Mouse (Mus musculus) spleen, embryonic (tissue): ENCODE measurements at regions not wholly inside any gene's neighbourhood (a gene's known extent, or its start where the extent isn't known, plus 50 kb on each side); places are given as distances from the start of the nearest gene placed in this dataset.

Experiments
- CTCF ChIA-PET: fragments of 350-600 bp; sonication (Branson Sonifier 250); formaldehyde crosslinking; loops from one replicate; lab custom pipeline; 2022; lab: Charles Lee

DNA sequence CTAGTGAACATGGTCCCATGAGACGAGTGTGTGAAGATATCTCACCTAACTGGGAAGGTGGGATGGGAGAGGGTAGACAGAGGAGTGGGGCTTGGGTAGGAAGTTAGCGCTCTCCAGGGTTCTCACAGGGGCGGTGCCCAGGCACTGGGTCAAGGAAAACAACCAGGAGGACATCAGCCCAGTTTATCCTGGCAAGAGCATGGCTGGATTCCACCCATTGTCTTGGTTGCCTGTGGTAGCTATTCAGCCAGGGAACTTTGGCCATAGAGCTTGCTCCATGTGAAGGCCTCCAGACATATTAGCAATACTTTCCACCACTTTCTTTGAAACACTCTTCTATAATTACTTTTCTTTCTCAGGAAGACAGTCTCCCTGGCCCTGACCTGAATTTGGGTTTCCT, 131.4 kb downstream of the 1700020N01Rik start:
- CTCF ChIA-PET, result no interaction called here

DNA sequence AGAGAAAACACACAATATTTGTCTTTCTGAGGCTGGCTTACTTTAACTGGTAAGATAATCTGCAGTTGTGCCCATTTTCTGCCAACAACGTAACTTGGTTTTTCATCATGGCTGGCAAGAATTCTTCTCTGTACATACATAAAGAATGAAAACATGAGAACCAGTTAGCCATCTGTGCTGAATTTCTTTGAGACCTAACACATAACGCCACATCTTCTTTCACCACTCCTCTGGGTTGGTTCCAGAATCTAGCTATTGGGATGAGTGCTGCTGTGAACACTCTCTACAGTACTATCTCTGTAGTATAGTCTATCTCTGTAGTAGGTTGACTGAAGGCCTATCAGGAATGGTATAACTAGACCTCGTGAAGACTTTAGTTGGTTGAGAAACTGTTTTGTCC, 132.1 kb downstream of the 1700020N01Rik start:
- CTCF ChIA-PET, result no interaction called here

DNA sequence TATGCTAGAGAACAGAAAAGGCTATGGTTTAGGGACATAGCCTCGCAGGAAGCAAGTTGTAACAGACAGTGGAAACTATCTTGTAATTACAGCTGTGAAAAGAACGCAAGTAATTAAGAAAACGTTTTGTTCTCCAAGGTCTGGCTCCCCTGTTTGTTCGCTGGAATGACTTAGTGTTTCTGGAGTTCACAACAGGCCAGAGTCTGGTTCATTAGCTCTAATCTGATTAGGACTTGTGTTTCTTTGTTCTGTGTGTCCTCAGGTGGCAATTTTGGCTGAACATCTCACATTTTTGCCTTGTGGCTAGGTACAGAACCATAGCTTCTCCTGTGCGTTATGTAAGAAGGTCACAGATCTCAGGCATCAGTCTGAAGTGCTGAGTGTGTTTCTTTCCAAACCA, 141.7 kb upstream of the Sgk1 start:
- CTCF ChIA-PET, result no interaction called here

DNA sequence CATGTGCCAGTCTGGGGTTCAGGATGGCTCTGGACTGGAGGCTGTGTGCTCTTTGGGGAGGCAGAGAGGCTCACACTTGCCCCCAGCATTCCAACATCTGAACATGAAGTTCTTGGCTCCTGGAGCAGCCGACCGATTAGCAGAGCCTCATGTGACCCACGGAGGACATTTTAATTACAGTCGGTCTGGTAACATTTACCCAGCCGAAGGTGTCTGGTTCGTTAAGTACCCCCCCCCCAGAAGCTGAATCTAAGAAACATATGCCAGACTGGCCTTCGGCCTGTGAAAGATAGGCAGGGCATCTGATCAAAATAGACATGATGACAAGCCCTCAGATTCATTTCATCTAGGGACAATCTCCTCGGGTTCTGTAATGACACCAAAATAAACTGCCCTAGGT, 140.4 kb upstream of the Sgk1 start:
- CTCF ChIA-PET, result interaction anchor here (0.6 kb wide), 2 partner anchors 227 to 1490 kb away, joined by 4 to 5 read pairs; no protein-coding TSS in a partner anchor

DNA sequence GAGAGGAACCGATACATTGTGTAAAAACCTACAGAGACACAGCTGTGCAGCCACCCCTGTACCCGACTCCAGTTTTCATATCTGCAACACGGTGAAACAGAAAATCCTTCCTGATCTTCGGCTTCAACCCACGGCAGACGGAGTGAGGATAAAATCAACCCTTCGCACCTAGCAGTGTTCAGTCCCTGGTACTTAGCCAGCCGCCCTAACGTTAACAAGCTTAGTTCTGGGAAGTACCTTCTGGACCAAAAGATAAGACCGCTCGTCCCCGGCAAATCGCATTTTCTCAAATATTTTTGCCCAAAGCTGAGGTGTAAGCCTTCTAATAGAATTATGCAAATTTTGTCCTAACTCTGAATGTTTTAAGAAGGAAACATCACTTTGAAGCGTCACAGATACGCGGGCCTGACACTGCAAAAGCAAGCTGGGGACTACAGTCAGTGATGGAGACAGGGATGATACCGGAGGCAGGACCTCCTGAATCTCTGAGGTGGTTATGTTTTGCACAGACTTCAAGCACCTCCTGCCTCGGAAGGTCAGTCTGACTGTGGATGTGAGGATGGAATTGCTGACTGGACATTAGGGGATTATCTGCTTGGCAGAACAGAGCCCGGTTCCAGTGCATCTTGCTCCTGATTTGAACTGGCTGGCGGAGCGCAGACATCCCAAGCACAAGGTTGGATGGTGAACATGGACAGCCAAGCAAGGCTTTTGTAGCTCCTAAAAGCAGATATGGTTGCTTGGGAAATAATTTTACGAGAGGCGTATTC, 139.8 kb upstream of the Sgk1 start:
- CTCF ChIA-PET, result interaction anchor here (0.6 kb wide), 2 partner anchors 226 to 1491 kb away, joined by 4 to 5 read pairs; no protein-coding TSS in a partner anchor

DNA sequence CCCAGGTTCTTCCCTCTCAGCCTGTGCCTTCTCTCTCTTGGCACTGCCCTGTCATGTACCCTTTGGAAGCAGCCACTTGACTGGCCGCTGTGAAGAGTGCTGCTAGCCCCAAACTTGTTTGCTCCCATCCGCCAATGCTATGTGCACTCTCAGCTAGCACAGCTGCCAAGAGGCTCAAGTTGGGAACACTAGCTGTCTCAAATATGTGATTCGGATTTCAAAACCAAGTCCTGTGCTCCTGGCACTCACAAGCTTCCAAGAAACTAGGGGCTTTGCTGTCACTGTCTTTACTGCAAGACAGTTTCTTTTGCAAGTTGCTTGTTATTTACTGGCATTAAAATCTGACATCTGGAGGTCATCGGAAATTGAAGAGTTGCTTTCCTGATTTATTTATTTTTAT, 138.6 kb upstream of the Sgk1 start:
- CTCF ChIA-PET, result no interaction called here

DNA sequence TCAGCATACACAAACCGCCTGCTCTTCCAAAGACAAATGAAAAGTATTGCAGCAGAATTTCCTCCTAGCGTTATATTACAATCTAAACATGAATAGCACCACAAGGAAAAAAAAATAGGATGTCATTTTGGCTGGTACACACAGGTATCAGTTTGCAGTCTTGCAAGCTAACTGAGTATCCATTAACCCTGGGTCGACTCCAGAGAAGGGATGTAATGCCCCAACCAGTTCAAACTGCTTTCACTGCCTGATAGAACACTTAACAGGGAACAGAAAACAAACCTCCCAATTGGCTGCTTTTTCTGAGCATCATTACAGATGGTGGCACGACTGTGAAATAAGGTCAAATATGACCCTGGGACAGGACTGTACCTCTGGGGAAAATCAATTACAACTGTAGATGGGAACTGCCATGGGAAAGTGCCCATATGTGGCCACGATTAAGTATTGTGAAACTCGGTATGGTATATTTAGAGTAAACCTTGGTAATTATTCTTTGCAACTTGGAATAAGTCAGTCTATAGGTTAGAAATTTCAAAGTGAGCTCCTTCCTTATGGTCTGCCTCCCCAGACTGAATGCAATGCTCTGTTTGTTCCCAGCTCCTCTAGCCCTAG, 137.5 kb upstream of the Sgk1 start:
- CTCF ChIA-PET, result no interaction called here

DNA sequence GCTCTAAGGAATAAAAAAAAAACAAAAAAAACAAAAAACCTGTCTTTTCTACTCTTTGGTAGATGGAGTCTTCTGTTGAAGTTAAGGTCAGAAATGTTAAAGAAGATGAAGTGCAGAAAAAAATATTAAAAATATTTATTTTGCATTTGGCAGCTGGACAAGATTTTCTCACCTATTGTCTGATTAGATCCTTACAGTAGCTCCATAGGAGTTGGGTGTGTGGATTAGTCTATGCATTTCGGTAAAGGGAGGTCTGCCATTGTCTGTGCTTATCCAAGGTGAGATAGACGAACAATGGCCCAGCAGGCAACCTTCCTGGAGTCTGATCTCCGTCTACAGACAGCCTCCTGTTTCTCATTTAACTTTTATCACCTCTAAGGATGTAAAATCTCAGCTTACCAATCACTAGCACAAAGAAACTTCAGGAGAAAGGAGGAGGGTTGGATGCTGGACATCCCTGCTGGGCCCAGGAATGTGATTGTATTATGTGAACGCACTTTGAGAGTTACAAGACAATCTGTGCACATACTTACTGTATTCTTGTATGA, 136.0 kb upstream of the Sgk1 start:
- CTCF ChIA-PET, result no interaction called here

DNA sequence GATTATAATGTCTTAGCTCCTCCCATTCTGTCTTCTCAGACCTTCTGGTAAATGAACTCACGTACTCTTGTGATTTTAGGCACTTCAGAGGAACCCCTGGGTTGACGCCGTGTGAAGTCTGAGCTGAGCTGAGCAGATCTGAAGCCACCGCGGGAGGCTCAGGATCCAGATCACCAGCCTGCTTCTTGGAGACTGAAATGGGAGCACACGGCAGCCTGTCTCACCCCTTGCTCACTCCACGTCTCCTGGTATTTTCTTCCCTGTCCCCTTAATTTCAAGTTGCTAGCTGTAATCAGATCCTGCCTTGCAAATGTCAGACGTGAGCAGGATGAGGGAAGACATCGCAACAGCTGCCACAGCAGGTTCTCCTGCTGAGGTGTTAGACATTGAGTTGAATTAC, 135.3 kb upstream of the Sgk1 start:
- CTCF ChIA-PET, result no interaction called here

DNA sequence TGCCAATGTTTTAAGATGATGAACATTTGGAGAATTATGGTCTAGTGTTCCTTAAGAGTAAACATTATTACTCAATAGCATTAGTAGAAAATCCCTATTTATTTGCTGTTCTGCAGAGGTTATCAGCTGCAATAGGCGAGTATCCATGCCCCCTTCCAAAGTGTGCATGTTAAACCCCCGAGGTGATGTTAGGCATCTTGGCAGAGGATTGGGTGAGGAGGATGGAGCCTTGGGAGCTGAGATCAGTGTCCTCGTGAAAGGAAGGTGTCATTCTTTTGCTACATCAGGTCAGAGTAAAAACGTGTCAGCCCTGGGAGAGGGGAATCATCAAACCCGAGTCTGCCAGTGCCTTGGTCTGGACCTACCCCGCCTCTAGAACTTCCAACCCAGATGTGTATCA, 130.7 kb upstream of the Sgk1 start:
- CTCF ChIA-PET, result no interaction called here

DNA sequence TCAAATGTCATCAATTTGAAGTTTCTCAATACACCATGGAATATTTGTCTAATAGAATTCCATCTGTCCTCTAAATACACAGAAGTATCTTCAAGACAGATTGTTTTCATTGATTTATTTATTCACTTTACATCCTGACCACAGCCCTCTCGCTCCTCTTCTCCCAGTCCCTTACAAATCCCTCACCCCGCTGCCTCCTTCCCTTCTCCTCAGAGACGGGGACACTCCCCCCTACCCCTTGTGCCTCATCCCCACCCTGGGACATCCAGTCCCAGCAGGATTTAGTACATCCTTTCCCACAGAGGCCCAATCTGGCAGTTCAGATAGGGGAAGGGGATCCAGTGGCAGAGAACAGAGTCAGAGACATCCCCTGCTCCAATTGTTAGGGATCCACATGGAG, 129.6 kb upstream of the Sgk1 start:
- CTCF ChIA-PET, result no interaction called here

DNA sequence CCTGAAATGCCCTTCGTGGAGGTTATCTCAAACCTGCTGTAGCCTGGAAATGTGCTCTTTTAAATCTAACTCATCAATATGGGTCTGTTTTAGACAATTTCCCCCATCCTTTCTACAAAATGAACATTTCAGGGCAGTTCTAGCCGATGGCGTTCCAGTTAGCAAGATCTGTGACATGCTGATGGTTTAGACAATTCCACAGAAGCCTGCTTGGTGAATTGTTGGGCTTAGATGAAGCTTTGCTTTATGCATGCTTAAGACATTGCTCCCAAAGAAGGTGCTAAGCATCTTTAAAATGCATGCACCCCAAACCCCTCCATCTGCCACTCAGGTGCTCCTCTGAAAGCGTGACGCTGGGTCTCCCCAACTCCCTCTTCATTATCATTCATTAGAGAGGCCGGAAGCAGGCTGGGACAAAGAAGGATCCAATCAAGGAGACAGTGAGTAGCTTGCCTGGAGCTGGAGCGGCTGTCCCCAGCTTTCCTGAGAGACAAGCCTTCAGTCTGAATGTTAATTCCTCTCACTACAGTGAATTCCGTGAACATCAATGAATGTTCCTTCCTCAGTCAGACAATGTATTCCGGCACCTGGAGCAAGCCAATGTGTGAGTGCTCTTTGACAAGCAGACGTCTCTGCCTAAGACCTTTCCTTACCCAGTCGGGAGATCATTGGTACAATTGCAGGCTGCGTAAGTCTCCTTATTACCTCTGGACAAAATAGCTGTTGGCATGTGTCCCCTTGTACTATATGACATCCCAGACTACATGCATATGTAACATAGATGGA, 127.0 kb upstream of the Sgk1 start:
- CTCF ChIA-PET, result no interaction called here

DNA sequence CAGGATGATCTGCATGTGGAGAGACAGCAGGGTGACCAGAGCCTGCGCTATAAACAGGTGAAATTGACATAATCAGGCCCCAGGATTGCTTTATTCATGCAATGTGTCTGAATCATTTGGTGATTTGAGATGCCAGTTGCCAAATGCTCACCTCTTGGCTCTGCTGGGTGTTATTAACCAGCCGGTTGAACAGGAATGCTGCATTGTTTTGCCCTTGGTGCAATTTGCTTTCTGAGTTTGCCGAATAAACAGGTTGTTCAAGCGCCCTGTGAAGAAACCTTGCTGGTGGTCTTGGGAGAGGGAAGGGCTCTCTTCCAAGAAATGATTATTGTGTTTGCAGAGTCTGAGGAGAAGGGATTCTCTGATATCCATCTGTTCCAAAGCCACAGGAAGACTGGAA, 126.3 kb upstream of the Sgk1 start:
- CTCF ChIA-PET, result no interaction called here

DNA sequence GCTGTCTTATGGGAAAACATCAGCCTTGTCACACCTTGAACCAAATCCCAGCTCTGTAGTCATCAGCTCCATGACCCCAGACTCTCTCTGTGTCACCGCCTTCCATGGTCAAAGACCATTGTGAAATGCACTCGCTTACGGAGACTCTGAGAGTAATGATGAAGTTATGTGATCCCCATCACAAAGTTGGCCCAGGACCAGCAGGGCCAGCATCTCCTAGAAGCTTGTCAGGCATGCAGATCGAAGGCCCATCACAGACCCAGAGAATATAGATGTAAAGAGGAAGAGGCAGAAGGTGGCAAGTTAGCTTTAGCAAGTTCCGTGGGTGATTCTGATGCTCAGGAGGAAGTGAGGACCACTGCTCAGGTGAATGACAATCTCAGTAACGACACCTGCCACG, 125.2 kb upstream of the Sgk1 start:
- CTCF ChIA-PET, result no interaction called here

DNA sequence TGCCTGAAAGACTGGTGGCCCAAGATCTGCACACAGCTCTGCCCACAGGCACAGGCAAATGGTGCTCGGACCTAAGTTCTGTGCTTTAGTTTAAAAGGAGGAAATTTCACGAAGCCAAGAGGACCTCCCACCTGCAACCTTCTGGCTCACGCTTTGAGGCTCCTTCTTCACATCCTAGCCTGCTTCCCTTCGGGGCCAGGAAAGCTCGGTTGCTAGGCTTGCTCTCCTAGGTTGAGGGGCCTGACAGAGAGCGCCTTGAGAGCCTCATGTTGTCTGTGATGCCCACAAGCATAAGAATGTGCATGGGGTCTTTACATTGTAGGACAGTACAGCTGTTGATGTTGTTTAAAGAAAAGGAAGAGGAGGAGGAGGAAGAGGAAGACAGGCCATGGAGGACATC, 123.9 kb upstream of the Sgk1 start:
- CTCF ChIA-PET, result no interaction called here

DNA sequence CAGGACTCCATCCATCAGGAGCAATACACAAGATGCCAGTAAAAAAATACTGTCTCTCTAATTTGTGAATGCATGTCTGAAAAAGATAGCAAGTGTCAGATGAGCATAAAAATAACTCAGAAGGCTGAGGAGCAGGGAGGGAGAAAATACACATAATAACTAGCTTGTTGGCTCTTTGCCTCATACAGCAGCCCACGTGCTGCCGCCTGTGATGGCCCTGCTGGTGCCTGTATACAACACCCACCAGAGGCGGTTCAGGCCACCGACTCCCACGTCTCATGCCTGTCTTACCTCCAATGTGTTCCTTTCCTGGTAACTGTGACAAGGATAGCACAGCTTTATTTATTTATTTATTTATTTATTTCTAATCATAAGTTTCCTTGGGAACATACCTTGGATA, 119.5 kb upstream of the Sgk1 start:
- CTCF ChIA-PET, result no interaction called here

DNA sequence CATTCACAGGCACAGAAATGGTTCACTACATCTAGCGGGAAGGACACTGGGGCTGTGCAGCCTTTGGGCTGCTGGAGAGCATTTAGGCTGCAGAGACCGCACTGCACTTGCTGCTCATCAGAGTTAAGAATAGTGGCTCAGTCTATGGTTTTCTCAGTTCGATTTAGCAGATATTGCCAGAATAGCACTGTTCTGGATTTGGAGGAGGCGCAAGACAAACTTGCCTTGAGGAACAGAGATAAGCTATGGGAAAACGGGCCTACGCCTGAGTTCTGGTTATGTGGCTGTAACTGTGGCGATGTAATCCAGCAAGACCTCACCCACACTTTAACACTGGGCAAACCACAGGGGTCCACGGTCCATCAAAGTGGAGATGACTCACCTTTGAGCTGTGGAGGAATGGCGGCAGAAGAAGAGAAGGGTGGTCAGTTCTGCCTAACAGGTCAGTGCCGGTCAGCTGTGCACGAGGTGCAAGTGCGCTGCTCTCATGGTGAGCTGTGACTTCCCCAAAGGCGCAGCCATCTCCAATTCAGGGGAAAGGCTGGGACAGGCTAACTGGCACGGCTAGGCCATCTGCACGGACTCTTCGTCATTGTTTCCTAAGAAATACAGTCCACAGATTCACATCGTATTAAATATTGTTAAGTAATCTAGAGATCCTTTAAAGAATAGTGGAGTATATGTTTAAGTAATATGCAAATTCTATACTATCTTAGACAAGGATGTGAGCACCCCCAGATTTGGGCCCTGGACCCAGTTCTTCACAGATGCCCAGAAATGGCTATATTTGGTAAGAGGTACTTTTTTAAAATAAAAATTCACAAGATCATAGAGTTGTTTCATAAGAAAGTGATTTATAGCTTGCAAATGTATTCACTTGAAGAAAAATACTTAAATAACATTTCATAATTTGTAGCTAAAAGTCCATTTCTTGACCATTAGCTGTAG, 118.7 kb upstream of the Sgk1 start:
- CTCF ChIA-PET, result no interaction called here

DNA sequence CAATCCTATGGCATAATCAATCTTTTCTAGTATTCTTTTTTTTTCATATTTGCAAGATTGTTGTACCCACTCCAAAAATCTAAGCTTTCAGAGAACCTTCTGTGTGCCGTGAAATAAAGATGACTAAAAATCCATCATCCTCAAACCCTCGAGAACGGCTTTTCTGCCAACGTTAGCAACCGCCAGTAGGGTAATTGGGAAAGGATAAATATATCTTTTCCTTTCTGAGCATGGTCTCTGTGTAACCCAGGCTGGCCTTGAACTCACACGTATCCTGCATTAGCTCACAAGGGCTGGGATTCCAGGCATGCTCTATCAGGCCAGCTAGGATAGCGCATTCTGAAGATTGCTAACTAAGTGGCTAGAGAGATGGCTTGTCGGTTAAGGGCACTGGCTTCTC, 117.9 kb upstream of the Sgk1 start:
- CTCF ChIA-PET, result no interaction called here

DNA sequence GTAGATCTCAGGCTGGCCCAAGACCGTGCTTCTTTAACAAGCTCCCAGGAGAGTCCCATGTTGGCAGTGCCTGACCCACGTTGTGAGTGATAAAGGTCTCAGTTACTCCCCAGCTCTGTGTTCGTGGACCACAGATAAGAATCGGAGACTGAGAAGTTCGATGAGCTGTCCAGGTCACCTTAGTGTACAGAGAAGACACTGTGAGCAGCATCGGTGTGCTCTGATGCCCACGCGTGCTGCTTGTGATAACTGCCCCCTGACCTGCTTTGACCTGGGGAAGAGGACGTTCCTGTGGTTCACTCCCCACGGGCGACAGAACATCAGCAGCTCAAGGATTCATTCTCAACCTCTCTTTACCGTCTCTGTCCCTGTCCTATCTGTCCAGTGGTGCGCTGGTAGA, 117.1 kb upstream of the Sgk1 start:
- CTCF ChIA-PET, result no interaction called here

DNA sequence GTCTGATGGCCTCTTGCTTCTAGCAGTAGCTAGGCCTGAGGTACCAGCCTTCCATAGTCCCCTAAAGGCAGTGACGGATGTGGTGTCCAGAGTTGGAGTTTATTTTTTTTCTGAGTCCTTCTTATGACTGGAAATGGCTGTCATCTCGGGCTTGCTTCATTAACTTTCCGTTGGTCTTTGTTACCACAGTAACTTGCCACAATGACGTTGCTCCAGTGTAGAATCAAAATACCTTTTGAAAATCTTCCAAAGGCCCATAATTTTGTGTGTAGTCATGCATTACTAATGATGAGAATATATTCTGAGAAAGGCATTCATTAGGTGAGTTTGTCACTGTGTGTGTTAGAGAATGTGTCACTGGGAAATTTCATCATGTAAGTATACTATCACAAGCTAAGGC, 108.4 kb upstream of the Sgk1 start:
- CTCF ChIA-PET, result no interaction called here

DNA sequence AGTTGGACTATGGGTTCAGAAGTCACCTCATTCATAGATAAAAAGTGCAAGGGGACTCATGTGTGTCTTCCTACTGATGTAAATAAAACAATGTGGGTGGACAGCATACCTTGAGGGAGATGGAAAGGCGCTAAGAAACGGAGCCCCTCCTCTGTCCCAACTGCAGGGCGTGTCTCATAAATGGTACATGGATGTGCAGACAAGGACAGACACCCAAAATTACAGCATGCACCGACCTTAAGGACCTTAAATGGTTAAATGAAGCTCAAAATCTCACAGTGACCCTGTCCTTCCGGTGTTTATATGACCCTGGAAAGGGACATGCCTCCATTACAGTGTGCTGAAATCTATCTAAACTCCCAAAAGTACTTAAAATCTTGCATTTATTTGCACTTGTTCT, 106.5 kb upstream of the Sgk1 start:
- CTCF ChIA-PET, result no interaction called here
